Mouse (Mus musculus): Measurements from ENCODE around the gene Sun2.

Sun2 gene

GRCm38 (mm10) chr15:79755977-79756625 is 13.8 kb upstream of the Sun2 start:
- CTCF ChIA-PET = no interaction called here

GRCm38 (mm10) chr15:79755176-79755575 is 12.8 kb upstream of the Sun2 start:
- CTCF ChIA-PET = no interaction called here

- CTCF ChIA-PET = interaction anchor here (0.6 kb wide), 1 partner anchor 54 kb away, joined by 3 read pairs; no protein-coding TSS in a partner anchor
Measured at GRCm38 (mm10) chr15:79753873-79754272, 11.5 kb upstream of the Sun2 start.

- CTCF ChIA-PET = interaction anchor here (0.6 kb wide), 1 partner anchor 55 kb away, joined by 3 read pairs; no protein-coding TSS in a partner anchor
Measured at GRCm38 (mm10) chr15:79753420-79753752, 11.1 kb upstream of the Sun2 start.

GRCm38 (mm10) chr15:79752742-79753419 is 10.5 kb upstream of the Sun2 start:
- CTCF ChIA-PET = interaction anchor here (0.9 to 1.3 kb wide), 3 partner anchors 20 to 79 kb away, joined by 3 to 5 read pairs (median 4); no protein-coding TSS in a partner anchor

- CTCF ChIA-PET = interaction anchor here (0.9 to 1.3 kb wide), 2 partner anchors 21 to 80 kb away, joined by 3 to 5 read pairs; no protein-coding TSS in a partner anchor
Measured at GRCm38 (mm10) chr15:79751772-79752171, 9.4 kb upstream of the Sun2 start.

- CTCF ChIA-PET = interaction anchor here (0.6 to 1.2 kb wide), 2 partner anchors 10 to 26 kb away, joined by 3 to 8 read pairs; no protein-coding TSS in a partner anchor
Measured at GRCm38 (mm10) chr15:79750266-79750665, 7.9 kb upstream of the Sun2 start.

- CTCF ChIA-PET = interaction anchor here (0.5 to 1.2 kb wide), 2 partner anchors 25 to 196 kb away, joined by 3 to 5 read pairs; no protein-coding TSS in a partner anchor
Measured at GRCm38 (mm10) chr15:79749162-79749561, 6.8 kb upstream of the Sun2 start.

- CTCF ChIA-PET = interaction anchor here (0.6 kb wide), 1 partner anchor 15 kb away, joined by 5 read pairs; no protein-coding TSS in a partner anchor
Measured at GRCm38 (mm10) chr15:79747998-79748397, 5.7 kb upstream of the Sun2 start.

- CTCF ChIA-PET = no interaction called here
Measured at GRCm38 (mm10) chr15:79745883-79746282, 3.5 kb upstream of the Sun2 start.

- CTCF ChIA-PET = no interaction called here
Measured at GRCm38 (mm10) chr15:79745312-79745711, 3.0 kb upstream of the Sun2 start.

- CTCF ChIA-PET = interaction anchor here (0.5 kb wide), 1 partner anchor 118 kb away, joined by 3 read pairs; no protein-coding TSS in a partner anchor
Measured at GRCm38 (mm10) chr15:79744742-79745141, 2.4 kb upstream of the Sun2 start.

- CTCF ChIA-PET = interaction anchor here (0.6 kb wide), 1 partner anchor 1561 kb away, joined by 4 read pairs; no protein-coding TSS in a partner anchor
Measured at GRCm38 (mm10) chr15:79744001-79744400, 1.7 kb upstream of the Sun2 start.

GRCm38 (mm10) chr15:79742706-79743023 is 329 bp upstream of the Sun2 start:
- CTCF ChIA-PET = no interaction called here

- CTCF ChIA-PET = no interaction called here
Measured at GRCm38 (mm10) chr15:79741173-79741858, 1.0 kb downstream of the Sun2 start.

GRCm38 (mm10) chr15:79740739-79741138 is 1.6 kb downstream of the Sun2 start:
- CTCF ChIA-PET = no interaction called here

- CTCF ChIA-PET = no interaction called here
Measured at GRCm38 (mm10) chr15:79734311-79734710, 8.0 kb downstream of the Sun2 start.

GRCm38 (mm10) chr15:79733640-79734039 is 8.7 kb downstream of the Sun2 start:
- CTCF ChIA-PET = no interaction called here

GRCm38 (mm10) chr15:79733192-79733591 is 9.1 kb downstream of the Sun2 start:
- CTCF ChIA-PET = no interaction called here

GRCm38 (mm10) chr15:79731554-79731953 is 10.8 kb downstream of the Sun2 start:
- CTCF ChIA-PET = interaction anchor here (0.7 kb wide), 1 partner anchor 93 kb away, joined by 5 read pairs; no protein-coding TSS in a partner anchor

GRCm38 (mm10) chr15:79728731-79729388 is 13.5 kb downstream of the Sun2 start:
- CTCF ChIA-PET = interaction anchor here (0.5 to 0.6 kb wide), 2 partner anchors 690 to 1016 kb away, joined by 3 read pairs; no protein-coding TSS in a partner anchor

GRCm38 (mm10) chr15:79728311-79728710 is 14.0 kb downstream of the Sun2 start:
- CTCF ChIA-PET = interaction anchor here (0.5 to 0.6 kb wide), 2 partner anchors 690 to 1016 kb away, joined by 3 read pairs; no protein-coding TSS in a partner anchor

Measured in spleen, embryonic (tissue).